Mouse (Mus musculus) forebrain, postnatal 0 days (tissue): Measurements from ENCODE around the gene Syne4. TPM values are rescaled to one million over a fixed set of nuclear protein-coding genes. Genes with fewer than 3 reads are reported as not detected.

Source experiments
- ATAC-seq: fragments of 200-750 bp; cut with Nextera tagmentation; 2 replicates; pipeline ENCODE4 v1.8.0; 2017; ENCODE audit warnings: mild to moderate bottlenecking, moderate library complexity
- DNase-seq: peaks from one replicate; pipeline ENCODE4 v3.0.0-alpha.2; 2015
- H3K27ac ChIP-seq: fragments of 300-500 bp; sonication (generic); 2 replicates; pipeline ENCODE4 v1.5.1; 2014; ENCODE audit warnings: low read depth, mild to moderate bottlenecking, antibody characterized with exemption, low read length, moderate library complexity, mixed read lengths
- H3K27me3 ChIP-seq: fragments of 300-500 bp; sonication (generic); 2 replicates; pipeline ENCODE4 v1.6.1; 2014; ENCODE audit warnings: mild to moderate bottlenecking, low read length, mixed read lengths; ENCODE audit not compliant: insufficient read depth
- H3K36me3 ChIP-seq: fragments of 300-500 bp; sonication (generic); 2 replicates; pipeline ENCODE4 v1.6.1; 2014; ENCODE audit warnings: mild to moderate bottlenecking, moderate library complexity; ENCODE audit not compliant: insufficient read depth
- H3K4me1 ChIP-seq: fragments of 300-500 bp; sonication (generic); 2 replicates; pipeline ENCODE4 v1.6.1; 2014; ENCODE audit warnings: antibody characterized with exemption; ENCODE audit not compliant: insufficient read depth
- H3K4me2 ChIP-seq: fragments of 300-500 bp; sonication (generic); 2 replicates; pipeline ENCODE4 v1.6.1; 2014; ENCODE audit warnings: low read depth, mild to moderate bottlenecking, moderate library complexity
- H3K4me3 ChIP-seq: fragments of 300-500 bp; sonication (generic); 2 replicates; pipeline ENCODE4 v1.5.1; 2014; ENCODE audit warnings: low read depth, low read length, mixed read lengths
- H3K9ac ChIP-seq: fragments of 300-500 bp; sonication (generic); 2 replicates; pipeline ENCODE4 v1.6.1; 2014; ENCODE audit warnings: mild to moderate bottlenecking
- H3K9me3 ChIP-seq: fragments of 300-500 bp; sonication (generic); 2 replicates; pipeline ENCODE4 v1.6.1; 2016; ENCODE audit warnings: low read length
- CTCF ChIP-seq: sonication (generic); IDR thresholded peaks from 2 replicates; pipeline ENCODE4 v1.5.1; 2016; ENCODE audit warnings: antibody characterized with exemption, control low read depth, low read depth
- WGBS: fragments of 180-500 bp; shearing (Covaris S2); extraction: QIAGEN DNeasy Blood & Tissue Kit; methylation state at CpG from one replicate; pipeline ENCODE4 v1.1.7; 2014; 5-methylcytosine and 5-hydroxymethylcytosine counted together
- polyA plus RNA-seq: library from polyadenylated mRNA; unstranded; fragments of >200 nt; fragmentation: Nextera tagmentation; extraction: Ambion mirVana; gene quantifications from 2 replicates; pipeline ENCODE4 v1.2.1, GENCODE M21; 2015
- total RNA-seq: library from RNA; depleted of rRNA; stranded (reverse); fragments of >200 nt; gene quantifications from 2 replicates; pipeline ENCODE4 v1.2.3, GENCODE M21; 2014

Gene Syne4
- total and polyA plus RNA-seq, 2 experiments from 2014 or later = 4.5 to 5.2 TPM

GRCm38 (mm10) chr7:30321539-30322284, 7.1 kb downstream of the Syne4 start, which contains the start of gene E130208F15Rik:
Gene E130208F15Rik (plus strand): TSS chr7:30321740.
- peak; percentile 72 for DNase-seq
- under 1% methylated on average over 63 of the region's 63 CpGs for WGBS
- Histone ChIP-seq H3K27me3 (no peaks in the 10 kb centered on the region), H3K4me1 (peaks cover 7% of the 10 kb centered on the region), H3K9me3 (no peaks in the 10 kb centered on the region), H3K36me3 (no peaks in the 10 kb centered on the region), H3K4me2 (peak within 1 kb of the TSS; percentile 80), H3K9ac (peak within 1 kb of the TSS; percentile 68), H3K4me3 (peak within 1 kb of the TSS; percentile 71), H3K27ac (peak within 1 kb of the TSS; percentile 77)
- ATAC-seq = peak; percentile 71
- TF ChIP-seq CTCF = no peak

- Histone ChIP-seq H3K4me2 (peak overlapping the region; percentile 80), H3K4me3 (peak overlapping the region; percentile 71), H3K9ac (peak overlapping the region; percentile 68), H3K9me3 (no peaks in the 10 kb centered on the region), H3K27me3 (no peaks in the 10 kb centered on the region), H3K36me3 (no peaks in the 10 kb centered on the region), H3K27ac (peak overlapping the region; percentile 77), H3K4me1 (peaks cover 7% of the 10 kb centered on the region)
- 1% methylated on average over 20 of the region's 20 CpGs for WGBS
- DNase-seq (peak; percentile 96), ATAC-seq (peak; percentile 100)
- no peak for TF ChIP-seq CTCF
Measured at GRCm38 (mm10) chr7:30322285-30322667, 7.7 kb downstream of the Syne4 start.

GRCm38 (mm10) chr7:30322865-30323264, 8.3 kb downstream of the Syne4 start:
- H3K27ac ChIP-seq = no peak overlapping the region
- no peak for ATAC-seq
- 31% methylated on average over 6 of the region's 6 CpGs for WGBS

GRCm38 (mm10) chr7:30323795-30324194, 9.2 kb downstream of the Syne4 start, which contains the start of gene Sdhaf1:
Gene Sdhaf1 (minus strand): TSS chr7:30323895.
- H3K9me3 ChIP-seq = no peaks in the 10 kb centered on the region
- no peak within 1 kb of the TSS for H3K27ac ChIP-seq
- H3K9ac ChIP-seq = no peak within 1 kb of the TSS
- TF ChIP-seq CTCF = no peak
- no peak within 1 kb of the TSS for H3K4me3 ChIP-seq
- H3K4me2 ChIP-seq = peak within 1 kb of the TSS; percentile 80; the same call in 1 of the 2 replicates
- peaks cover 7% of the 10 kb centered on the region for H3K4me1 ChIP-seq
- WGBS = 72% methylated on average over 3 of the region's 3 CpGs
- no peaks in the 10 kb centered on the region for H3K27me3 ChIP-seq
- H3K36me3 ChIP-seq = no peaks in the 10 kb centered on the region
- DNase-seq (no peak), ATAC-seq (no peak)

More at GRCm38 (mm10) chr7:30322865-30323264, 8.3 kb downstream of the Syne4 start:
- Histone ChIP-seq H3K27me3 (no peaks in the 10 kb centered on the region), H3K4me2 (peak overlapping the region; percentile 80), H3K9ac (no peak overlapping the region), H3K36me3 (no peaks in the 10 kb centered on the region), H3K4me3 (no peak overlapping the region), H3K9me3 (no peaks in the 10 kb centered on the region), H3K4me1 (peaks cover 7% of the 10 kb centered on the region)
- no peak for DNase-seq
- TF ChIP-seq CTCF = no peak

DNA sequence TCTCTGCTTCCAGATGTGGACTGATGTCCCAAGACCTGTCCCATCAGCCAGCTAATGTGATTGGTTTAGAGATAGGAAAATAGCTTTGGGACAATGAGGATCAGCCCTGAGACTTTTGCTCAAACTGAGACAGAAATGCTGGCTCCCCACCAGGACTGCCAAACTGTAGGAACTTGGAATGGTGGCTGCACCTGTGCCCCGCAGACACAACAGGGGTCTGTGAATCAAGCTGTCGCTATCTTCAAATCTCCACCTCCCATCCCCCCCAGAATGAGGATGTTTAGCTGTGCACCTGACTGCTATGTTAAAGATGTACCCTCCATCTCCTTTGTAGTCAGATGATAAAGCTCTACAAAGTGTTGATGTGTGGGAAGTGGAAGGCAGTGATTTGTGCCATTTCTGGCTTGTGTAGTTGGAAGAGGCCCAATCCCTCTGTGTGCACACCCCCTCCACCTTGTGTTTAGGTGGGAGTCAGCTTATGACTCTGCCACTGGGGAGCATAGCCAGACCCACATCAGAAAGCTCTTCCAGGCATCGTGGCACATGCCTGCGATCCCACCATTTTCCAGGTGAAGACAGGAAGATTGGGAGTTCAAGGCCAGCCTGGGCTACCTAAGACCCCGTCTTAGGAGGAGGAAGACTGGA, 9.8 kb downstream of the Syne4 start:
- no peaks in the 10 kb centered on the region for H3K9me3 ChIP-seq
- DNase-seq (no peak), ATAC-seq (no peak)
- no peak overlapping the region for H3K27ac ChIP-seq
- 86% methylated on average over 5 of the region's 5 CpGs for WGBS
- H3K27me3 ChIP-seq = no peaks in the 10 kb centered on the region
- TF ChIP-seq CTCF = no peak
- H3K9ac ChIP-seq = no peak overlapping the region
- no peak overlapping the region for H3K4me2 ChIP-seq
- H3K4me3 ChIP-seq = no peak overlapping the region
- H3K36me3 ChIP-seq = no peaks in the 10 kb centered on the region
- peaks cover 7% of the 10 kb centered on the region for H3K4me1 ChIP-seq

DNA sequence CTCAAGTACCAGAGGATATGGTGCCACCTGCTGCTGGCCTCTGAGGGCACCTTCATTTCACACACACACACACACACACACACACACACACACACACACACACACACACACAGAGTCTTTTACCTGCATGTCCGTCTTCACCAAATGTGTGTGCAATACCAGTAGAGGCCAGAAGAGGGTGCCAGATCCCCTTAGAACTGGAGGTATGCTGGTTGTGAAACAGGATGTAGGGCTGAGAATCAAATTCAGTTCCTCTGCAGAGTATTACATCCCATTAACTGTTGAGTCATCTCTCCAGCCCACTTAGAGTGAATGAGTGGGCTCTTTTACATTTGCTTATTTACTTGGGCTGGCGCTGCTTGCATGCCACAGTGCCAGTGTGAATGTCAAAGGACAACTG, 10.8 kb downstream of the Syne4 start:
- H3K36me3 ChIP-seq = no peaks in the 10 kb centered on the region
- peak; percentile 67 for TF ChIP-seq CTCF
- peaks cover 7% of the 10 kb centered on the region for H3K4me1 ChIP-seq
- H3K4me3 ChIP-seq = no peak overlapping the region
- H3K27ac ChIP-seq = no peak overlapping the region
- H3K4me2 ChIP-seq = no peak overlapping the region
- no peaks in the 10 kb centered on the region for H3K27me3 ChIP-seq
- no peak overlapping the region for H3K9ac ChIP-seq
- ATAC-seq = no peak
- H3K9me3 ChIP-seq = no peaks in the 10 kb centered on the region
- 49% methylated on average over 2 of the region's 2 CpGs for WGBS
- DNase-seq = no peak

DNA sequence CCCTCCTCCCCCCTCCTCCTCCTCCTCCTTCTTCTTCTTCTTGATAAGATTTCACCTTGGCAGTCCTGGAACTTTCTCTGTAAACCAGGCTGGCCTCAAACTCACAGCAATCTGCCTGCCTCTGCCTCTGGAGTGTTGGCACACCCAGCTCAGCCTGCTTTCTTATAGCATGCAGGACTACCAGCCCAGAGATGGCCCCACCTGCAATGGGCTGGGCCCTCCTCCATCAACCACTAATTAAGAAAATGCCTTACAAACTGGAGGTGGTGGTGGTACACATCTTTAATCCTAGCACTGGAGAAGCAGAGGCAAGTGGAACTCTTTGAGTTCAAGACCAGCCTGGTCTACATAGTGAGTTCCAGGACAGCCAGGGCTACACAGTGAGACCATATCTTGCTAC, 11.8 kb downstream of the Syne4 start:
- no peak overlapping the region for H3K27ac ChIP-seq
- H3K9ac ChIP-seq = no peak overlapping the region
- no peaks in the 10 kb centered on the region for H3K9me3 ChIP-seq
- H3K4me3 ChIP-seq = no peak overlapping the region
- H3K27me3 ChIP-seq = no peaks in the 10 kb centered on the region
- no peak for ATAC-seq
- no peaks in the 10 kb centered on the region for H3K36me3 ChIP-seq
- peaks cover under 1% of the 10 kb centered on the region for H3K4me1 ChIP-seq
- TF ChIP-seq CTCF = no peak
- DNase-seq = no peak
- no peak overlapping the region for H3K4me2 ChIP-seq
